Mouse (Mus musculus) liver, embryonic 16.5 days (tissue): ENCODE measurements at regions not wholly inside any gene's neighbourhood (a gene's known extent, or its start where the extent isn't known, plus 50 kb on each side); places are given as distances from the start of the nearest gene placed in this dataset.

ENCODE experiments used
- ATAC-seq: fragments of 200-750 bp; cut with Nextera tagmentation; 2 replicates; pipeline ENCODE4 v1.8.0; 2017; ENCODE audit warnings: low read depth, mild to moderate bottlenecking, moderate number of reproducible peaks, moderate library complexity
- H3K27ac ChIP-seq: fragments of 300-500 bp; sonication (generic); 2 replicates; pipeline ENCODE4 v1.5.1; 2014; ENCODE audit warnings: mild to moderate bottlenecking, low read length
- H3K27me3 ChIP-seq: fragments of 300-500 bp; sonication (generic); 2 replicates; pipeline ENCODE4 v1.6.1; 2014; ENCODE audit warnings: low read depth, low read length, mixed read lengths; ENCODE audit not compliant: control insufficient read depth, insufficient read depth
- H3K36me3 ChIP-seq: fragments of 300-500 bp; sonication (generic); 2 replicates; pipeline ENCODE4 v1.6.1; 2014; ENCODE audit warnings: mild to moderate bottlenecking; ENCODE audit not compliant: control insufficient read depth, insufficient read depth
- H3K4me1 ChIP-seq: fragments of 300-500 bp; sonication (generic); 2 replicates; pipeline ENCODE4 v1.6.1; 2014; ENCODE audit warnings: low read depth, low read length, mixed read lengths; ENCODE audit not compliant: control insufficient read depth
- H3K4me2 ChIP-seq: fragments of 300-500 bp; sonication (generic); 2 replicates; pipeline ENCODE4 v1.6.1; 2014; ENCODE audit warnings: low read depth, low read length, mixed read lengths
- H3K4me3 ChIP-seq: fragments of 300-500 bp; sonication (generic); 2 replicates; pipeline ENCODE4 v1.5.1; 2014; ENCODE audit warnings: low read depth, mild to moderate bottlenecking, low read length
- H3K9ac ChIP-seq: fragments of 300-500 bp; sonication (generic); 2 replicates; pipeline ENCODE4 v1.6.1; 2014; ENCODE audit warnings: low read depth, low read length
- H3K9me3 ChIP-seq: fragments of 300-500 bp; sonication (generic); replicated peaks from 2 replicates; pipeline ENCODE4 v1.6.1; 2016; ENCODE audit warnings: low read length; ENCODE audit not compliant: control insufficient read depth
- WGBS: fragments of 180-500 bp; shearing (Covaris S2); extraction: QIAGEN DNeasy Blood & Tissue Kit; methylation state at CpG from one replicate; pipeline ENCODE4 v1.1.7; 2014; ENCODE audit not compliant: insufficient replicate concordance; 5-methylcytosine and 5-hydroxymethylcytosine counted together

- Histone ChIP-seq H3K27ac (no peak overlapping the region), H3K9ac (no peak overlapping the region), H3K9me3 (no peaks in the 10 kb centered on the region), H3K27me3 (no peaks in the 10 kb centered on the region), H3K4me2 (no peak overlapping the region), H3K4me3 (no peak overlapping the region), H3K36me3 (no peaks in the 10 kb centered on the region), H3K4me1 (no peaks in the 10 kb centered on the region)
- ATAC-seq: no peak
- 42% methylated on average over 5 of the region's 5 CpGs for WGBS
These were observed 495.8 kb downstream of the Trib2 start for GRCm38 (mm10) chr12:15320697-15321449.

- Histone ChIP-seq H3K9me3 (no peaks in the 10 kb centered on the region), H3K27ac (no peak overlapping the region), H3K4me3 (no peak overlapping the region), H3K36me3 (no peaks in the 10 kb centered on the region), H3K27me3 (no peaks in the 10 kb centered on the region), H3K9ac (no peak overlapping the region), H3K4me1 (no peaks in the 10 kb centered on the region), H3K4me2 (no peak overlapping the region)
- WGBS: 36% methylated on average over 1 of the region's 1 CpGs
- no peak for ATAC-seq
These were observed 497.1 kb downstream of the Trib2 start for GRCm38 (mm10) chr12:15319647-15320046.

GRCm38 (mm10) chr12:15294898-15295297, 521.8 kb downstream of the Trib2 start:
- Histone ChIP-seq H3K4me2 (no peak overlapping the region), H3K27ac (no peak overlapping the region), H3K4me1 (no peaks in the 10 kb centered on the region), H3K9ac (no peak overlapping the region), H3K9me3 (no peaks in the 10 kb centered on the region), H3K27me3 (no peaks in the 10 kb centered on the region), H3K36me3 (no peaks in the 10 kb centered on the region), H3K4me3 (no peak overlapping the region)
- 52% methylated on average over 2 of the region's 2 CpGs for WGBS
- no peak for ATAC-seq

- H3K36me3 ChIP-seq: no peaks in the 10 kb centered on the region
- H3K4me2 ChIP-seq: no peak overlapping the region
- 64% methylated on average over 1 of the region's 1 CpGs for WGBS
- no peaks in the 10 kb centered on the region for H3K4me1 ChIP-seq
- no peak overlapping the region for H3K27ac ChIP-seq
- H3K27me3 ChIP-seq: no peaks in the 10 kb centered on the region
- no peak overlapping the region for H3K4me3 ChIP-seq
- no peak for ATAC-seq
- no peak overlapping the region for H3K9ac ChIP-seq
- no peaks in the 10 kb centered on the region for H3K9me3 ChIP-seq
These were observed 554.6 kb downstream of the Trib2 start for GRCm38 (mm10) chr12:15262165-15262564.

- H3K4me2 ChIP-seq: no peak overlapping the region
- no peak overlapping the region for H3K9ac ChIP-seq
- no peak for ATAC-seq
- no peaks in the 10 kb centered on the region for H3K9me3 ChIP-seq
- no peak overlapping the region for H3K4me3 ChIP-seq
- H3K27me3 ChIP-seq: no peaks in the 10 kb centered on the region
- H3K36me3 ChIP-seq: no peaks in the 10 kb centered on the region
- H3K4me1 ChIP-seq: no peaks in the 10 kb centered on the region
- 56% methylated on average over 1 of the region's 1 CpGs for WGBS
- H3K27ac ChIP-seq: no peak overlapping the region
These were observed 555.1 kb downstream of the Trib2 start for GRCm38 (mm10) chr12:15261604-15262003.

- Histone ChIP-seq H3K27ac (no peak overlapping the region), H3K27me3 (no peaks in the 10 kb centered on the region), H3K4me2 (no peak overlapping the region), H3K36me3 (no peaks in the 10 kb centered on the region), H3K9ac (no peak overlapping the region), H3K4me3 (no peak overlapping the region), H3K9me3 (no peaks in the 10 kb centered on the region), H3K4me1 (no peaks in the 10 kb centered on the region)
- 50% methylated on average over 2 of the region's 2 CpGs for WGBS
- no peak for ATAC-seq
These were observed 555.8 kb downstream of the Trib2 start for GRCm38 (mm10) chr12:15260907-15261415.

- no peaks in the 10 kb centered on the region for H3K9me3 ChIP-seq
- 54% methylated on average over 4 of the region's 4 CpGs for WGBS
- no peaks in the 10 kb centered on the region for H3K36me3 ChIP-seq
- no peaks in the 10 kb centered on the region for H3K4me1 ChIP-seq
- no peak overlapping the region for H3K9ac ChIP-seq
- no peak for ATAC-seq
- no peaks in the 10 kb centered on the region for H3K27me3 ChIP-seq
- H3K27ac ChIP-seq: no peak overlapping the region
- no peak overlapping the region for H3K4me3 ChIP-seq
- no peak overlapping the region for H3K4me2 ChIP-seq
These were observed 571.8 kb downstream of the Trib2 start for GRCm38 (mm10) chr12:15244966-15245365.

GRCm38 (mm10) chr12:15222497-15223170, 594.1 kb downstream of the Trib2 start:
- Histone ChIP-seq H3K4me1 (no peaks in the 10 kb centered on the region), H3K27ac (no peak overlapping the region), H3K9me3 (no peaks in the 10 kb centered on the region), H3K9ac (no peak overlapping the region), H3K27me3 (no peaks in the 10 kb centered on the region), H3K4me2 (no peak overlapping the region), H3K4me3 (no peak overlapping the region), H3K36me3 (no peaks in the 10 kb centered on the region)
- WGBS: 64% methylated on average over 5 of the region's 5 CpGs
- no peak for ATAC-seq

- no peaks in the 10 kb centered on the region for H3K27me3 ChIP-seq
- H3K4me2 ChIP-seq: no peak overlapping the region
- ATAC-seq: no peak
- no peaks in the 10 kb centered on the region for H3K4me1 ChIP-seq
- no peak overlapping the region for H3K27ac ChIP-seq
- no peak overlapping the region for H3K4me3 ChIP-seq
- no peak overlapping the region for H3K9ac ChIP-seq
- H3K9me3 ChIP-seq: no peaks in the 10 kb centered on the region
- H3K36me3 ChIP-seq: no peaks in the 10 kb centered on the region
- WGBS: 69% methylated on average over 8 of the region's 8 CpGs
These were observed 598.2 kb downstream of the Trib2 start for GRCm38 (mm10) chr12:15218504-15218903.
